Mouse (Mus musculus): ENCODE data around the gene Klf4. TPM values are rescaled to one million over a fixed set of nuclear protein-coding genes. Genes with fewer than 3 reads are reported as not detected.

Klf4 gene
- polyA plus RNA-seq, 1 experiment from 2014 or later: 4.2 TPM

- Histone ChIP-seq H3K9ac (ENCODE audit: low read length) (no peak overlapping the region), H3K9me3 (ENCODE audit: control insufficient read depth, low read length) (no peaks in the 10 kb centered on the region), H3K27ac (replicated peaks in 1 of 2; ENCODE audit: control insufficient read depth in 1 of 2, insufficient read depth in 1 of 2, low read depth in 2 of 2, low read length in 2 of 2) (peak overlapping the region in 1 of 2 experiments; percentile 38; a peak in 1 of 4 replicates), H3K4me3 (ENCODE audit: control insufficient read depth in 1 of 2, insufficient read depth in 1 of 2, low read depth in 1 of 2, low read length in 2 of 2) (no peak overlapping the region), H3K4me1 (ENCODE audit: control insufficient read depth in 2 of 2, insufficient read depth in 2 of 2, low read length in 2 of 2) (peaks cover 19 to 28% of the 10 kb centered on the region in 2 experiments), H3K27me3 (ENCODE audit: control insufficient read depth, insufficient read depth, low read length) (no peaks in the 10 kb centered on the region), H3K36me3 (ENCODE audit: control insufficient read depth, insufficient read depth, low read length) (no peaks in the 10 kb centered on the region), H3K4me2 (ENCODE audit: low read length) (no peak overlapping the region)
- no peak for ATAC-seq (ENCODE audit: insufficient number of reproducible peaks, insufficient read depth, low FRiP score, low read depth)
- WGBS: 73% methylated on average over 7 of the region's 7 CpGs
Observed at GRCm38 (mm10) chr4:55477210-55477759, 55.0 kb downstream of the Klf4 start.

Other genes with a start within 250 kb of the Klf4 start
- gene Rad23b, start 182.4 kb downstream of the Klf4 start, polyA plus RNA-seq (2014; fragmentation: Nextera tagmentation; extraction: Ambion mirVana): 58.0 and 60.2 TPM in 2 replicates